Mouse (Mus musculus): ENCODE measurements at regions not wholly inside any gene's neighbourhood (a gene's known extent, or its start where the extent isn't known, plus 50 kb on each side); places are given as distances from the start of the nearest gene placed in this dataset.
A peak's percentile ranks its signal among the peaks of the same experiment; 100 is the strongest.

GRCm38 (mm10) chr12:106156837-106157236 is 146.8 kb downstream of the Vrk1 start:
- H3K27ac ChIP-seq (ENCODE audit: insufficient read depth, low read length): no peak overlapping the region
- WGBS: 87% methylated on average over 6 of the region's 6 CpGs
- no peaks in the 10 kb centered on the region for H3K4me1 ChIP-seq (ENCODE audit: control insufficient read depth, insufficient read depth, low read length)
- no peak for DNase-seq
- TF ChIP-seq CTCF (IDR thresholded peaks at IDR 0.05; ENCODE audit: borderline replicate concordance, insufficient read depth, low read depth, low read length) (no peak), POLR2A (IDR thresholded peaks at IDR 0.05; ENCODE audit: borderline replicate concordance, insufficient read depth, low read length) (no peak)
- no peak overlapping the region for H3K4me3 ChIP-seq (replicated peaks; ENCODE audit: insufficient read depth, low read depth, low read length)
- H3K27me3 ChIP-seq (ENCODE audit: control insufficient read depth, insufficient read depth, low read length): no peaks in the 10 kb centered on the region

GRCm38 (mm10) chr12:106157827-106158226 is 147.8 kb downstream of the Vrk1 start:
- H3K27ac ChIP-seq (ENCODE audit: insufficient read depth, low read length): no peak overlapping the region
- WGBS: 69% methylated on average over 4 of the region's 4 CpGs
- no peaks in the 10 kb centered on the region for H3K4me1 ChIP-seq (ENCODE audit: control insufficient read depth, insufficient read depth, low read length)
- no peak overlapping the region for H3K4me3 ChIP-seq (replicated peaks; ENCODE audit: insufficient read depth, low read depth, low read length)
- no peak for TF ChIP-seq POLR2A (IDR thresholded peaks at IDR 0.05; ENCODE audit: borderline replicate concordance, insufficient read depth, low read length)
- TF ChIP-seq CTCF (IDR thresholded peaks at IDR 0.05; ENCODE audit: borderline replicate concordance, insufficient read depth, low read depth, low read length): no peak
- no peaks in the 10 kb centered on the region for H3K27me3 ChIP-seq (ENCODE audit: control insufficient read depth, insufficient read depth, low read length)
- DNase-seq: no peak

- Histone ChIP-seq H3K4me1 (ENCODE audit: control insufficient read depth, insufficient read depth, low read length) (no peaks in the 10 kb centered on the region), H3K27me3 (ENCODE audit: control insufficient read depth, insufficient read depth, low read length) (no peaks in the 10 kb centered on the region), H3K4me3 (replicated peaks; ENCODE audit: insufficient read depth, low read depth, low read length) (no peak overlapping the region), H3K27ac (ENCODE audit: insufficient read depth, low read length) (no peak overlapping the region)
- 89% methylated on average over 14 of the region's 14 CpGs for WGBS
- TF ChIP-seq CTCF (IDR thresholded peaks at IDR 0.05; ENCODE audit: borderline replicate concordance, insufficient read depth, low read depth, low read length) (no peak), POLR2A (IDR thresholded peaks at IDR 0.05; ENCODE audit: borderline replicate concordance, insufficient read depth, low read length) (no peak)
- no peak for DNase-seq
Observed at GRCm38 (mm10) chr12:106158620-106159019, 148.6 kb downstream of the Vrk1 start.

- no peak for DNase-seq
- Histone ChIP-seq H3K27me3 (ENCODE audit: control insufficient read depth, insufficient read depth, low read length) (no peaks in the 10 kb centered on the region; the same call in 1 of the 2 replicates), H3K4me1 (ENCODE audit: control insufficient read depth, insufficient read depth, low read length) (peaks cover 9% of the 10 kb centered on the region; the same call in 1 of the 2 replicates), H3K27ac (ENCODE audit: insufficient read depth, low read length) (no peak overlapping the region), H3K4me3 (replicated peaks; ENCODE audit: insufficient read depth, low read depth, low read length) (no peak overlapping the region)
- TF ChIP-seq POLR2A (IDR thresholded peaks at IDR 0.05; ENCODE audit: borderline replicate concordance, insufficient read depth, low read length): no peak
- TF ChIP-seq CTCF (IDR thresholded peaks at IDR 0.05; ENCODE audit: borderline replicate concordance, insufficient read depth, low read depth, low read length): no peak
- WGBS: 73% methylated on average over 5 of the region's 5 CpGs
Observed at GRCm38 (mm10) chr12:106171301-106171700, 161.3 kb downstream of the Vrk1 start.

- Histone ChIP-seq H3K4me1 (ENCODE audit: control insufficient read depth, insufficient read depth, low read length) (peaks cover 9% of the 10 kb centered on the region; the same call in 1 of the 2 replicates), H3K4me3 (replicated peaks; ENCODE audit: insufficient read depth, low read depth, low read length) (no peak overlapping the region), H3K27me3 (ENCODE audit: control insufficient read depth, insufficient read depth, low read length) (no peaks in the 10 kb centered on the region; the same call in 1 of the 2 replicates), H3K27ac (ENCODE audit: insufficient read depth, low read length) (no peak overlapping the region)
- 36% methylated on average over 8 of the region's 8 CpGs for WGBS
- no peak for DNase-seq
- no peak for TF ChIP-seq POLR2A (IDR thresholded peaks at IDR 0.05; ENCODE audit: borderline replicate concordance, insufficient read depth, low read length)
- no peak for TF ChIP-seq CTCF (IDR thresholded peaks at IDR 0.05; ENCODE audit: borderline replicate concordance, insufficient read depth, low read depth, low read length)
Observed at GRCm38 (mm10) chr12:106173211-106173610, 163.2 kb downstream of the Vrk1 start.

- 3% methylated on average over 39 of the region's 39 CpGs for WGBS
- DNase-seq: peak; percentile 45 to 63
- TF ChIP-seq POLR2A (IDR thresholded peaks at IDR 0.05; ENCODE audit: borderline replicate concordance, insufficient read depth, low read length): no peak
- 0 out of 2 replicates have a peak, but pooled peaks have one; percentile 10 for TF ChIP-seq CTCF (IDR thresholded peaks at IDR 0.05; ENCODE audit: borderline replicate concordance, insufficient read depth, low read depth, low read length)
- H3K27me3 ChIP-seq (ENCODE audit: control insufficient read depth, insufficient read depth, low read length): no peaks in the 10 kb centered on the region; the same call in 1 of the 2 replicates
- H3K4me3 ChIP-seq (replicated peaks; ENCODE audit: insufficient read depth, low read depth, low read length): peak overlapping the region; percentile 52
- peaks cover 9% of the 10 kb centered on the region; the same call in 1 of the 2 replicates for H3K4me1 ChIP-seq (ENCODE audit: control insufficient read depth, insufficient read depth, low read length)
- H3K27ac ChIP-seq (ENCODE audit: insufficient read depth, low read length): no peak overlapping the region
Observed at GRCm38 (mm10) chr12:106174070-106174980, 164.3 kb downstream of the Vrk1 start.

GRCm38 (mm10) chr12:106174981-106175700 is 165.1 kb downstream of the Vrk1 start:
- TF ChIP-seq CTCF (IDR thresholded peaks at IDR 0.05; ENCODE audit: borderline replicate concordance, insufficient read depth, low read depth, low read length) (no peak), POLR2A (IDR thresholded peaks at IDR 0.05; ENCODE audit: borderline replicate concordance, insufficient read depth, low read length) (no peak)
- H3K4me1 ChIP-seq (ENCODE audit: control insufficient read depth, insufficient read depth, low read length): peaks cover 9% of the 10 kb centered on the region; the same call in 1 of the 2 replicates
- peak; percentile 42 to 63 for DNase-seq
- H3K4me3 ChIP-seq (replicated peaks; ENCODE audit: insufficient read depth, low read depth, low read length): peak overlapping the region; percentile 52
- 29% methylated on average over 27 of the region's 27 CpGs for WGBS
- H3K27ac ChIP-seq (ENCODE audit: insufficient read depth, low read length): no peak overlapping the region; the same call in 1 of the 2 replicates
- H3K27me3 ChIP-seq (ENCODE audit: control insufficient read depth, insufficient read depth, low read length): no peaks in the 10 kb centered on the region; the same call in 1 of the 2 replicates

All from cerebellum, adult 2 months (tissue).